Mouse (Mus musculus) liver, embryonic 16.5 days (tissue): ENCODE data around the gene Ddx46. TPM values are rescaled to one million over a fixed set of nuclear protein-coding genes. Genes with fewer than 3 reads are reported as not detected.

Experiments used
- ATAC-seq: fragments of 200-750 bp; cut with Nextera tagmentation; 2 replicates; pipeline ENCODE4 v1.8.0; 2017; ENCODE audit warnings: low read depth, mild to moderate bottlenecking, moderate number of reproducible peaks, moderate library complexity
- H3K27ac ChIP-seq: fragments of 300-500 bp; sonication (generic); 2 replicates; pipeline ENCODE4 v1.5.1; 2014; ENCODE audit warnings: mild to moderate bottlenecking, low read length
- H3K27me3 ChIP-seq: fragments of 300-500 bp; sonication (generic); 2 replicates; pipeline ENCODE4 v1.6.1; 2014; ENCODE audit warnings: low read depth, low read length, mixed read lengths; ENCODE audit not compliant: control insufficient read depth, insufficient read depth
- H3K36me3 ChIP-seq: fragments of 300-500 bp; sonication (generic); 2 replicates; pipeline ENCODE4 v1.6.1; 2014; ENCODE audit warnings: mild to moderate bottlenecking; ENCODE audit not compliant: control insufficient read depth, insufficient read depth
- H3K4me1 ChIP-seq: fragments of 300-500 bp; sonication (generic); 2 replicates; pipeline ENCODE4 v1.6.1; 2014; ENCODE audit warnings: low read depth, low read length, mixed read lengths; ENCODE audit not compliant: control insufficient read depth
- H3K4me2 ChIP-seq: fragments of 300-500 bp; sonication (generic); 2 replicates; pipeline ENCODE4 v1.6.1; 2014; ENCODE audit warnings: low read depth, low read length, mixed read lengths
- H3K4me3 ChIP-seq: fragments of 300-500 bp; sonication (generic); 2 replicates; pipeline ENCODE4 v1.5.1; 2014; ENCODE audit warnings: low read depth, mild to moderate bottlenecking, low read length
- H3K9ac ChIP-seq: fragments of 300-500 bp; sonication (generic); 2 replicates; pipeline ENCODE4 v1.6.1; 2014; ENCODE audit warnings: low read depth, low read length
- H3K9me3 ChIP-seq: fragments of 300-500 bp; sonication (generic); replicated peaks from 2 replicates; pipeline ENCODE4 v1.6.1; 2016; ENCODE audit warnings: low read length; ENCODE audit not compliant: control insufficient read depth
- WGBS: fragments of 180-500 bp; shearing (Covaris S2); extraction: QIAGEN DNeasy Blood & Tissue Kit; methylation state at CpG from one replicate; pipeline ENCODE4 v1.1.7; 2014; ENCODE audit not compliant: insufficient replicate concordance; 5-methylcytosine and 5-hydroxymethylcytosine counted together
- polyA plus RNA-seq: library from polyadenylated mRNA; unstranded; fragments of >200 nt; fragmentation: Nextera tagmentation; extraction: Ambion mirVana; gene quantifications from 2 replicates; pipeline ENCODE4 v1.2.1, GENCODE M21; 2015

The Ddx46 gene
- polyA plus RNA-seq = 14.3 TPM in 2 replicates

GRCm38 (mm10) chr13:55634639-55635127 lies at the start of gene Ddx46:
Ddx46 (plus strand) TSS chr13:55635027.
- no peaks in the 10 kb centered on the region for H3K27me3 ChIP-seq
- H3K4me2 ChIP-seq = peak within 1 kb of the TSS; percentile 87
- peak within 1 kb of the TSS; percentile 93 for H3K9ac ChIP-seq
- peaks cover 14% of the 10 kb centered on the region for H3K4me1 ChIP-seq
- peak within 1 kb of the TSS; percentile 56; the same call in 1 of the 2 replicates for H3K27ac ChIP-seq
- H3K9me3 ChIP-seq = no peaks in the 10 kb centered on the region
- H3K4me3 ChIP-seq = peak within 1 kb of the TSS; percentile 95
- H3K36me3 ChIP-seq = peaks cover 9% of the 10 kb centered on the region
- 5% methylated on average over 30 of the region's 30 CpGs for WGBS
- peak; percentile 92 for ATAC-seq

GRCm38 (mm10) chr13:55591961-55592490 lies 42.8 kb upstream of the Ddx46 start:
- no peaks in the 10 kb centered on the region for H3K9me3 ChIP-seq
- ATAC-seq = no peak
- H3K4me2 ChIP-seq = no peak overlapping the region
- H3K4me1 ChIP-seq = peaks cover 11% of the 10 kb centered on the region
- WGBS = 77% methylated on average over 4 of the region's 4 CpGs
- H3K27ac ChIP-seq = no peak overlapping the region
- H3K27me3 ChIP-seq = no peaks in the 10 kb centered on the region
- no peak overlapping the region for H3K9ac ChIP-seq
- peaks cover 24% of the 10 kb centered on the region for H3K36me3 ChIP-seq
- H3K4me3 ChIP-seq = no peak overlapping the region

- Histone ChIP-seq H3K9me3 (no peaks in the 10 kb centered on the region), H3K27me3 (no peaks in the 10 kb centered on the region), H3K27ac (peak overlapping the region; percentile 48), H3K36me3 (peaks cover 25% of the 10 kb centered on the region), H3K4me3 (peak overlapping the region; percentile 95), H3K4me1 (peaks cover 11% of the 10 kb centered on the region), H3K4me2 (peak overlapping the region; percentile 76), H3K9ac (peak overlapping the region; percentile 90)
- WGBS = 3% methylated on average over 29 of the region's 29 CpGs
- peak; percentile 98 for ATAC-seq
Measured at GRCm38 (mm10) chr13:55592512-55593253, 42.1 kb upstream of the Ddx46 start.

- no peaks in the 10 kb centered on the region for H3K27me3 ChIP-seq
- H3K27ac ChIP-seq = peak overlapping the region; percentile 48
- peak overlapping the region; percentile 76 for H3K4me2 ChIP-seq
- peaks cover 27% of the 10 kb centered on the region for H3K36me3 ChIP-seq
- peak; percentile 37 for ATAC-seq
- H3K4me3 ChIP-seq = peak overlapping the region; percentile 95
- under 1% methylated on average over 31 of the region's 31 CpGs for WGBS
- no peaks in the 10 kb centered on the region for H3K9me3 ChIP-seq
- H3K9ac ChIP-seq = peak overlapping the region; percentile 90
- peaks cover 11% of the 10 kb centered on the region for H3K4me1 ChIP-seq
Measured at GRCm38 (mm10) chr13:55593254-55593747, 41.5 kb upstream of the Ddx46 start.

GRCm38 (mm10) chr13:55595375-55595774 lies 39.5 kb upstream of the Ddx46 start:
- no peak for ATAC-seq
- 87% methylated on average over 12 of the region's 12 CpGs for WGBS

GRCm38 (mm10) chr13:55596802-55597201 lies 38.0 kb upstream of the Ddx46 start:
- Histone ChIP-seq H3K9me3 (no peaks in the 10 kb centered on the region), H3K4me1 (peaks cover 22% of the 10 kb centered on the region), H3K27ac (no peak overlapping the region), H3K4me2 (no peak overlapping the region), H3K9ac (no peak overlapping the region), H3K36me3 (peaks cover 27% of the 10 kb centered on the region), H3K4me3 (no peak overlapping the region), H3K27me3 (no peaks in the 10 kb centered on the region)
- 84% methylated on average over 12 of the region's 12 CpGs for WGBS
- ATAC-seq = no peak

More at GRCm38 (mm10) chr13:55595375-55595774, 39.5 kb upstream of the Ddx46 start:
- Histone ChIP-seq H3K4me2 (no peak overlapping the region), H3K9ac (no peak overlapping the region), H3K4me3 (no peak overlapping the region), H3K27me3 (no peaks in the 10 kb centered on the region), H3K36me3 (peaks cover 27% of the 10 kb centered on the region), H3K9me3 (no peaks in the 10 kb centered on the region), H3K4me1 (peaks cover 16% of the 10 kb centered on the region), H3K27ac (no peak overlapping the region)

GRCm38 (mm10) chr13:55599566-55600540 lies 35.0 kb upstream of the Ddx46 start, which contains the start of gene B4galt7:
B4galt7 (plus strand) TSS chr13:55599896.
- Histone ChIP-seq H3K4me1 (peaks cover 11% of the 10 kb centered on the region), H3K9ac (peak within 1 kb of the TSS; percentile 87), H3K27me3 (no peaks in the 10 kb centered on the region), H3K9me3 (no peaks in the 10 kb centered on the region), H3K36me3 (peaks cover 22% of the 10 kb centered on the region), H3K27ac (peak within 1 kb of the TSS; percentile 56), H3K4me3 (peak within 1 kb of the TSS; percentile 94), H3K4me2 (peak within 1 kb of the TSS; percentile 92)
- 6% methylated on average over 51 of the region's 51 CpGs for WGBS
- ATAC-seq = peak; percentile 92

GRCm38 (mm10) chr13:55600657-55601056 lies 34.2 kb upstream of the Ddx46 start:
- Histone ChIP-seq H3K9ac (peak overlapping the region; percentile 87), H3K4me3 (peak overlapping the region; percentile 94), H3K9me3 (no peaks in the 10 kb centered on the region), H3K36me3 (peaks cover 14% of the 10 kb centered on the region), H3K27ac (peak overlapping the region; percentile 7; the same call in 1 of the 2 replicates), H3K4me2 (peak overlapping the region; percentile 92), H3K27me3 (no peaks in the 10 kb centered on the region), H3K4me1 (peaks cover 11% of the 10 kb centered on the region)
- no peak for ATAC-seq
- WGBS = 5% methylated on average over 9 of the region's 9 CpGs
